Mouse (Mus musculus): ENCODE data around the gene Engase. TPM values are rescaled to one million over a fixed set of nuclear protein-coding genes. Genes with fewer than 3 reads are reported as not detected.

Gene Engase
- polyA plus RNA-seq, 1 experiment from 2014 or later, result 5.6 TPM

GRCm38 (mm10) chr11:118538008-118538407, 61.4 kb downstream of the Engase start:
- Histone ChIP-seq H3K4me2 (ENCODE audit: low read depth, low read length) (no peak overlapping the region), H3K27ac (ENCODE audit: low read depth) (no peak overlapping the region), H3K4me1 (ENCODE audit: insufficient read depth) (no peaks in the 10 kb centered on the region), H3K9ac (replicated peaks) (no peak overlapping the region), H3K4me3 (ENCODE audit: low read depth, low read length) (no peak overlapping the region), H3K27me3 (ENCODE audit: insufficient read depth, low read length) (no peaks in the 10 kb centered on the region), H3K9me3 (ENCODE audit: low read length) (no peaks in the 10 kb centered on the region), H3K36me3 (replicated peaks; ENCODE audit: insufficient read depth, low read length) (no peaks in the 10 kb centered on the region)
- DNase-seq, result no peak
- TF ChIP-seq CTCF (IDR thresholded peaks at IDR 0.05; ENCODE audit: low read depth), result no peak
- TF ChIP-seq EP300 (IDR thresholded peaks at IDR 0.05; ENCODE audit: low read depth), result no peak
- no peak for ATAC-seq
- WGBS (ENCODE audit: insufficient replicate concordance), result 74% methylated on average over 11 of the region's 11 CpGs

Other genes starting within 250 kb of the Engase start
- 7.0 and 7.9 TPM in 2 replicates for gene Cyth1, start 228.2 kb upstream of the Engase start, polyA plus RNA-seq (2015; fragmentation: Nextera tagmentation; extraction: Ambion mirVana)
- gene Usp36, start 186.6 kb upstream of the Engase start, polyA plus RNA-seq (2015; fragmentation: Nextera tagmentation; extraction: Ambion mirVana), result 3.2 and 3.8 TPM in 2 replicates
- gene Cep295nl, start 134.3 kb upstream of the Engase start, polyA plus RNA-seq (2015; fragmentation: Nextera tagmentation; extraction: Ambion mirVana), result 0.05 TPM in 1 of 2 replicates, not detected in the other
- 8.4 TPM in 2 replicates for gene Timp2, start 121.1 kb upstream of the Engase start, polyA plus RNA-seq (2015; fragmentation: Nextera tagmentation; extraction: Ambion mirVana)
- gene Lgals3bp, start 74.7 kb upstream of the Engase start, polyA plus RNA-seq (2015; fragmentation: Nextera tagmentation; extraction: Ambion mirVana), result 68.3 and 74.1 TPM in 2 replicates
- 7.5 and 7.8 TPM in 2 replicates for gene Cant1, start 57.7 kb upstream of the Engase start, polyA plus RNA-seq (2015; fragmentation: Nextera tagmentation; extraction: Ambion mirVana)
- gene C1qtnf1, start 48.6 kb upstream of the Engase start, polyA plus RNA-seq (2015; fragmentation: Nextera tagmentation; extraction: Ambion mirVana), result 5.8 and 5.9 TPM in 2 replicates

Measured in liver, postnatal 0 days (tissue).